Mouse (Mus musculus) neural tube, embryonic 12.5 days (tissue): Measurements from ENCODE around the gene Gins2. TPM values are rescaled to one million over a fixed set of nuclear protein-coding genes. Genes with fewer than 3 reads are reported as not detected.

ENCODE experiments used
- ATAC-seq: fragments of 200-750 bp; cut with Nextera tagmentation; 2 replicates; pipeline ENCODE4 v1.8.0; 2017; ENCODE audit warnings: low read depth, mild to moderate bottlenecking, moderate TSS enrichment, moderate library complexity; ENCODE audit not compliant: low FRiP score
- H3K27ac ChIP-seq: fragments of 300-500 bp; sonication (generic); 2 replicates; pipeline ENCODE4 v1.5.1; 2016
- H3K27me3 ChIP-seq: fragments of 300-500 bp; sonication (generic); replicated peaks from 2 replicates; pipeline ENCODE4 v1.6.1; 2016; ENCODE audit warnings: mild to moderate bottlenecking
- H3K36me3 ChIP-seq: fragments of 300-500 bp; sonication (generic); 2 replicates; pipeline ENCODE4 v1.6.1; 2016; ENCODE audit warnings: mild to moderate bottlenecking
- H3K4me1 ChIP-seq: fragments of 300-500 bp; sonication (generic); 2 replicates; pipeline ENCODE4 v1.6.1; 2016
- H3K4me2 ChIP-seq: fragments of 300-500 bp; sonication (generic); replicated peaks from 2 replicates; pipeline ENCODE4 v1.6.1; 2016; ENCODE audit warnings: mild to moderate bottlenecking
- H3K4me3 ChIP-seq: fragments of 300-500 bp; sonication (generic); 2 replicates; pipeline ENCODE4 v1.5.1; 2016
- H3K9ac ChIP-seq: fragments of 300-500 bp; sonication (generic); 2 replicates; pipeline ENCODE4 v1.6.1; 2016; ENCODE audit warnings: mild to moderate bottlenecking
- H3K9me3 ChIP-seq: fragments of 300-500 bp; sonication (generic); 2 replicates; pipeline ENCODE4 v1.6.1; 2016; ENCODE audit warnings: mild to moderate bottlenecking
- WGBS: fragments of 180-500 bp; shearing (Covaris S2); methylation state at CpG from one replicate; pipeline ENCODE4 v1.1.7; 2016; 5-methylcytosine and 5-hydroxymethylcytosine counted together
- microRNA-seq: library from miRNA; unstranded; fragments of <30 nt; microRNA quantifications from one replicate; pipeline ENCODE4, GENCODE M21; 2017
- polyA plus RNA-seq: library from polyadenylated mRNA; unstranded; fragments of >200 nt; fragmentation: Nextera tagmentation; extraction: Ambion mirVana; gene quantifications from 2 replicates; pipeline ENCODE4 v1.2.1, GENCODE M21; 2016

Gins2 gene
- polyA plus RNA-seq, 1 experiment from 2014 or later: 53.4 TPM

DNA sequence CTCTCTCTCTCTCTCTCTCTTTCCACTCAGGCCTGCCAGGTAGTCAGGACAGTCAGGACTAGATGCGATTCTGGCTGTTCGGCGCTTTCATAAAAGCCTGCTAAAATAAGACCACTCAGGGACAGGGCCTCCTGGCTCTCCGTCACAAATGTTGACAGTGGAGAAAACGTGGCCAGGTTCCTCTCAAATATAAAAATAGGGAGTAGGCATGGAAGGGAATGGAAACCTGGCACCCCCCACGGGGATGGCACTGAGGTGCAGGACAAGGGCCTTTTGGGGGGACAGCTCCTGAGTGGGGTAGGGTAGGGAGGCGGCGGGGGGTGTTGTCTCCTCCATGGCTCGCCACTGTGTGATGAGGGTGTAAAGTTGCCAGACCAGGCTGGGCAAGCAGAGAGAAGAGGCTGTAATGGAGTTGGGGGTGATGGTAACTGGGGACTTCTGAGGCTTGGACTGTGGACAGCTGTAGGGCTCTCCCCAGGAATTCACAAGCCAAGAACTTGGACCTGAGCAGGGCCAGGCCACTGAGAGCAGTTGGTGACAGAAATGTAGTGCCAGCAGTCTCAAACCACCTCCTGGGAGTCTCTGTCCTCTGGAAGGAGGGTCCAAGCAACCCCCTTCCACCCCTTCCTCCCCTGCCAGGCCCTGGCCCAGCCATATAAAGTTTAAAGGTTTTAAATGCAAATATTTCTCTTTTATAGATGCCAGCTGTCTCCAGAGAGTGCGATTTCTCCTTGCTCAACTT, 57.2 kb downstream of the Gins2 start:
- peak overlapping the region; percentile 97 for H3K4me2 ChIP-seq
- peaks cover 87% of the 10 kb centered on the region for H3K4me1 ChIP-seq
- H3K4me3 ChIP-seq: no peak overlapping the region
- no peaks in the 10 kb centered on the region for H3K36me3 ChIP-seq
- no peaks in the 10 kb centered on the region for H3K27me3 ChIP-seq
- H3K27ac ChIP-seq: peak overlapping the region; percentile 88
- no peak overlapping the region for H3K9ac ChIP-seq
- no peak; the same call in 1 of the 2 replicates for ATAC-seq
- H3K9me3 ChIP-seq: no peaks in the 10 kb centered on the region
- WGBS: 32% methylated on average over 10 of the region's 10 CpGs

DNA sequence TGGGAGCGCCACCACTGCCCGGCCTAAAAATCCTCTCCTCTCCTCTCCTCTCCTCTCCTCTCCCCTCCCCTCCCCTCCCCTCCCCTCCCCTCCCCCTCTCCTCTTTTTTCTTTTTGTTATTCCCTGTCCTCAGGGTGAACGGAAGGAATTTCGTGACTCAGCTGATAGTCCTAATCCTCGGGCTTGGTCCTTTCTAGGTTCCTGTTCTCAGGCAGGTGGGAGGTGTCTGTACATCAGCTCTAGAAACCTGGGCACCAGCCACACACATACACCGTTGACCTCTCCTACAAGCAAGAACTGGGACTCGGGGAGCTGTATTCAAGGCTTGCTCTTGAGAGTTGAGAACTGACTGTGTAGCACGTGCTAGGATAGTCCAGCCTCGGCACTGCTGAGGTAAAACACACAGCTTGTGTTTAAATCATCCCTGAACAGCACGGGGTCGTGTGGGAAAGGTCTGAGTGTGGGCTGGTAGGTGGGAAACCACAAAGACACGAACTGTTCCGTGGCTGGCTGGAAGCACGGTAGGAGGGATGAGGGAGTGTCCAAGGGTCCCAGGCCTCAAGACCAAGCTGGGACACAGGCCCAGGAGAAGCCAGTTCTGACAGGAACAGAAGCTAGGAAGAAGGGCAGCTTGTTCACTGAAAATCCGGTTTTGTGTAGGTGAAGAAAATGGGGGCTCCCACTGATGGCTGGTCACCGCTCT, 58.0 kb downstream of the Gins2 start:
- no peak for ATAC-seq
- H3K36me3 ChIP-seq: no peaks in the 10 kb centered on the region
- H3K4me1 ChIP-seq: peaks cover 87% of the 10 kb centered on the region
- WGBS: 41% methylated on average over 16 of the region's 16 CpGs
- H3K27me3 ChIP-seq: no peaks in the 10 kb centered on the region
- H3K27ac ChIP-seq: peak overlapping the region; percentile 88
- no peak overlapping the region for H3K9ac ChIP-seq
- H3K4me3 ChIP-seq: no peak overlapping the region
- H3K9me3 ChIP-seq: no peaks in the 10 kb centered on the region
- H3K4me2 ChIP-seq: peak overlapping the region; percentile 97

DNA sequence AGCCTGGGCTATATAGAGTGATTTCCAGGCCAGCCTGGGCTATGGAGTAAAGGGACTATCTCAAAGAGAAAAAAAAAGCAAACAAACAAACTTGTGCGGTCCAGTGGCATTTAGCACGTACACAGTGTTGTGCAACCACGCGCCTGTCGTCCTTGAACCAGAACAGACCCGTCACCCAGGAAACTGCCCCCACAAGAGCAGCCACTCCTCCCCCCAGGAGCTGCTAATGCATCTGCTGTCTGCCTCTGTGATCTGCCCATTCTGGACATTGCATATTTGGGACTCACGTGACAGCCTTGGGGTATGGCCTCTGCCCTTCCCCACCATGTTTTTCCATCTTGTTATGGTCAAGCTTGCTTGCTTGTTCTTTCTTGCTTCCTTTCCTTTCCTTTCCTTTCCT, 59.9 kb downstream of the Gins2 start:
- Histone ChIP-seq H3K9me3 (no peaks in the 10 kb centered on the region), H3K9ac (no peak overlapping the region), H3K27ac (no peak overlapping the region), H3K4me2 (no peak overlapping the region), H3K27me3 (no peaks in the 10 kb centered on the region), H3K4me3 (no peak overlapping the region), H3K4me1 (peaks cover 86% of the 10 kb centered on the region), H3K36me3 (no peaks in the 10 kb centered on the region)
- WGBS: 52% methylated on average over 7 of the region's 7 CpGs
- no peak for ATAC-seq

Small RNAs within 50 kb of the gene (microRNA-seq; reads per million reads assigned to microRNA genes)
- 2.0 reads per million for gene Mir7687

Other genes starting within 250 kb of the Gins2 start
- 4.0 and 6.3 TPM in 2 replicates for gene 1190005I06Rik, start 58.3 kb upstream of the Gins2 start, polyA plus RNA-seq
- gene Gm27021, start 78.8 kb upstream of the Gins2 start, polyA plus RNA-seq: 2.4 and 6.3 TPM in 2 replicates
- 950 and 1,041 TPM in 2 replicates for gene Cox4i1, start 78.9 kb upstream of the Gins2 start, polyA plus RNA-seq
- gene Emc8, start 79.3 kb upstream of the Gins2 start, polyA plus RNA-seq: 204 and 214 TPM in 2 replicates
- 5.5 and 6.0 TPM in 2 replicates for gene Irf8, start 147.1 kb upstream of the Gins2 start, polyA plus RNA-seq